Mouse (Mus musculus): ENCODE measurements around the gene Ncdn.

GRCm38 (mm10) chr4:126739966-126740676 is 13.1 kb downstream of the Ncdn start:
- TF ChIP-seq CTCF (IDR thresholded peaks at IDR 0.05 in 2 of 3, conservative IDR thresholded peaks at IDR 0.05 in 1 of 3; ENCODE audit: control insufficient read depth in 1 of 3, insufficient read depth in 1 of 3, low read depth in 2 of 3, low read length in 3 of 3, poor library complexity in 1 of 3, severe bottlenecking in 1 of 3) (peak; percentile 63 to 76 (median 66)), POLR2A (IDR thresholded peaks at IDR 0.05; ENCODE audit: control insufficient read depth in 1 of 2, insufficient read depth in 1 of 2, low read depth in 1 of 2, low read length in 2 of 2, poor library complexity in 1 of 2) (no peak)

All from MEL (cell line).